Mouse (Mus musculus) testis, postnatal 14 days (tissue): ENCODE measurements around the gene Hexb.
A peak's percentile ranks its signal among the peaks of the same experiment; 100 is the strongest.

ENCODE experiments used
- DNase-seq: peaks from one replicate; pipeline ENCODE4 v3.0.0; 2021; ENCODE audit warnings: low spot score

Hexb gene

GRCm38 (mm10) chr13:97197932-97198562 is at the start of gene Hexb:
Gene Hexb, minus strand, starts transcription at chr13:97198357.
- DNase-seq: peak; percentile 81

DNA sequence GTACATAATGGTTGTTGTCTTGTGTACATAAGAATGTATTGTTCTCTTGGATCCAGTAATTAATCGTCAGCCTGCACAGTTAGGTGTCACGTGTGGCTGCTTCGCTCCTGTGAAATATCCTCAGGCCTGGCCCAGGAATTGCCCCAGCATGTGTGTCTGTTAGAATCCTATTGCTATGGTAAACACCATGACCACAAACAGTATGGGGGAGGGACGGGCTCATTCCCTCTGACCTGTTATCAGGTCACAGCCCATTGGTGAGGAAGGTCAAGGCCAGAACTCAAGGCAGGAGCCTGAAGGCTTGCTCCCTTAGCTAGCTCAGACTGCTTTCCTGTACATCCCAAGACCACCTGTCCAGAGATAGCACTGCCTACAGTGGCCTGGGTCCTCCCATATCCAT is 49.6 kb upstream of the Hexb start:
- DNase-seq: no peak

GRCm38 (mm10) chr13:97246217-97246616 is 48.1 kb upstream of the Hexb start:
- DNase-seq: no peak

DNA sequence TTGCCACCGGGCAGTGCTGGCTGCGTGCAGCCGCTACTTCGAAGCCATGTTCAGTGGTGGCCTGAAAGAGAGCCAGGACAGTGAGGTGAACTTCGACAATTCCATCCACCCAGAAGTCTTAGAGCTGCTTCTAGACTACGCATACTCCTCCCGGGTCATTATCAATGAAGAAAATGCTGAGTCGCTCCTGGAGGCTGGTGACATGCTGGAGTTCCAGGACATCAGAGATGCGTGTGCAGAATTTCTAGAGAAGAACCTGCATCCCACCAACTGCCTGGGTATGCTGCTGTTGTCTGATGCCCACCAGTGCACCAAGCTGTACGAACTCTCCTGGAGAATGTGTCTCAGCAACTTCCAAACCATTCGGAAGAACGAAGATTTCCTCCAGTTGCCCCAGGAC is 47.0 kb upstream of the Hexb start:
- DNase-seq: no peak

- peak; percentile 54 for DNase-seq
Measured at GRCm38 (mm10) chr13:97244712-97245105, 46.6 kb upstream of the Hexb start.

- DNase-seq: no peak
Measured at GRCm38 (mm10) chr13:97243962-97244711, 46.0 kb upstream of the Hexb start.

GRCm38 (mm10) chr13:97242716-97243115 is 44.6 kb upstream of the Hexb start:
- no peak for DNase-seq

- DNase-seq: no peak
Measured at GRCm38 (mm10) chr13:97241787-97242280, 43.7 kb upstream of the Hexb start.

- peak; percentile 82 for DNase-seq
Measured at GRCm38 (mm10) chr13:97240965-97241786, 43.0 kb upstream of the Hexb start, which contains the start of gene Enc1. Gene Enc1, plus strand, starts transcription at chr13:97241105.

- DNase-seq: peak; percentile 82
Measured at GRCm38 (mm10) chr13:97240279-97240964, 42.3 kb upstream of the Hexb start.

DNA sequence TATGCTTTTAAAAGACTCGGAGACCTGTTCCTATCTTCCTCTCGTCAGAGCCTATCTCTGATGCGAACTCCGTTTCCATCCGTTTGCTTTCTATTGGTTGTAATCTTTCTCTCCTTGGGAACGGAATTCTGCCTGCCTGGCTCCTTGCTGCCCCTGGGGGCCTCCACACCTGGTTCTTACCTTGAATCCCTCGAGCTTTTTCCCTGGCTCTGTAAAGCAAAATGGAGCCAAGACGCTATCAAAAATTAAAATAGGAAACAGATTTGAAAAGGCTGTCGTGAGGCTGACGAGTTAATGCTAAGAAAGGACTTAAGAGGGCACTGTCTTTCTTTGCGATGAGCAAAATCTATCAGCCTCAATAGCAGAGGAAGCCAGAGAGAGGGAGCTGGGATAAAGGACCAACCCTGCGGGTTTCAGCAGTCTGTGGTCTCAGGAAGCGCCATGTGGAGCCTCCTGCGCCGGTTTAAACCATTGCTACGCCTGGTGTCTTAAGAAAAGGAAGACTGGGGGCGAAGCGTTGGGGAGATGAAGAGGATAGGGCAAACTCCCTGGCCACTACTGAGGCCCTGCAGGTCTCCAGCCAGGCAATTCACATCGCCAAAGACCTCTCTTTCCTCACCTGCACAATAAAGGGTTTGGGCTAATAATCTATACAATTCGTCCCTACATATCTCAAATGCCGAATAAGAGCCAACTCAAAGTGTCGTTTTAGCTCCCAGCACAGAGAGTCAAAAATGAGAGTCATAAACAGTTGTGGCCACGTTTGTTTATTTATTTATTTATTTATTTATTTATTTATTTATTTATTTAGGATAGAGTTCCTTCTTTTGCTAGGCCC is 41.4 kb upstream of the Hexb start:
- DNase-seq: no peak

DNA sequence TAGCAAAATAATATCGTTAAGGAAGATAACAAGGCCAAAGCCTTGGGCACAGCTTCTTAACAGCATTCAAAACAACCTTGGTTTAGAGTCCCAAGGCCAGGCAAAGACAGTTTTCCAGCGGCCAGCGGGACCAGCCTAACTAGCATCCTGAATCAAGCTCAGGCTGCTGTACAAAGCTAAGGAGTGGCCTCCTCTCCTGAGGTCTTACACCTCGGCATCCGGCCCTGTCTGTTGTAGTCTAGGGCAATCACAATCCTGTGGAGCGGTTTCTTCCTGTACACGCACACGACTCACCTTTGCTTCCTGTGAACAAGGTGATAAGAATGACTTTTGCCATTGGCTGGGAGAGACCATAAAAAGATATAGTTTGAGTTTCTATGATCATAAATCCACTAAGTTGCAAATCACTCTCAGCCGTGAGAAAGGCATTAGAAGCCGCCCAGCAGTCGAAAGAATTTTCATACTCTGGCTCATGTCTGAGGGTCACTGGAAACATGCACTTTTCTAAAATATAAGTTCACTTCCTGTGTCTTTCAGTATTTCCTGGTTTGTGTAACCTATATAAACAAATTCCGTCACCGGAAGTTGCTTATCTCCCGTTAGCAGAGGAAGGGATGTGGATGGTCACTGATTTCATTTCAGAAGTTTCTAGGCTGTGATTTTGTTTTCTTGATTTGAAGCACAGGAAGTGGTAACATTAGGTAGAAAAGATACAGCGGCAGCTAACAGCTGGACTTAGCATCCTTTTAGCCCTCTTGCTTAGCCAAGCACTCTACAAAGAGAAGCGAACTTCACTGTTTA is 40.2 kb upstream of the Hexb start:
- no peak for DNase-seq

GRCm38 (mm10) chr13:97237700-97238099 is 39.5 kb upstream of the Hexb start:
- no peak for DNase-seq

DNA sequence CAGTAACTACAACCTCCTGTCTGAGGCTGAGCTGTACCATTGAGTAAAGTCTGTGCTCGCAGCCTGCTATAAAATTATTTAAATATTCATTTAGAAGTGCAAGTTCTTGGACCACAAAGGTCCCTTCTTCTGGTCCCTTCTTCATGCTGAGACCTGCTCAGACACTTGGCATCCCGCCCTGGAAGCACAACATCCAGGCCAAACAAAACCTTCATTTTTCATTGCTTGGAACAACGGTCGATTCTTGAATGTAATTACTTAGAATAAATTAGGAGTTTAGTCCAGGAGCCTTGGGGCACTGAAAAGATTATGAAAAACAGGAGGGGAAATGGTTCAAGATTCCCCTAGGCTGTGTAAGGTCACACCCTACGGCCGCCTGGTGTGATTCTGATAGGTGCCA is 37.8 kb upstream of the Hexb start:
- DNase-seq: no peak

DNA sequence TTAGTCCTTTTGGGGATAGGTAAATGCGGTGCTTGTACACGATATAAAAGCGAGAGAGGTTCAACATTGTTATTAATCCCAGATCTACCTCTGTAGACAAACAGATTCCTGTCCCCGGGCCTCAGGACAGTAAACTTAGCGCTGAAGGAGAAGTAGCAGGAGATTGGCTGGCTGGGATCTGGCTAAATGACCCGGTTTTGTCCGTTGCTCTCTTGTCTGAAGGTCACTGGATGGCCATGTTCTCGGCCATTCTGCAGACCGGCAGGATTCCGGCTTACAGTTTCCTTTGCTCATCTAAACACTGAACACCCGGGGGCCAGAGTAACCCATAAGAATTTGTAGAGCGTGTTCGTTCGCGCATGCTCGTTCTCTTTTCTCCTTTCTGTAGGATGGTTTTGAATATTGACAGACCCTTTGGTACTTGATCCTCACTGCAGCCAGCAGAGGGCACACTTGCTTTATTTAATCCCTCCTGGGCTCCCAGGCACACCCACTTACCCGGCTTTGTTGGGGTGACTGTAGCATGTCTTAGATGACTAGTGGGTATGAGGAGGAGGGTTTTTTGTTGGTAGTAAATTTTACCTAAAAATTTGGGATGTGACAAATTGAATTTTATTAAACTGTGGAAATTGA is 36.7 kb upstream of the Hexb start:
- DNase-seq: peak; percentile 55

DNA sequence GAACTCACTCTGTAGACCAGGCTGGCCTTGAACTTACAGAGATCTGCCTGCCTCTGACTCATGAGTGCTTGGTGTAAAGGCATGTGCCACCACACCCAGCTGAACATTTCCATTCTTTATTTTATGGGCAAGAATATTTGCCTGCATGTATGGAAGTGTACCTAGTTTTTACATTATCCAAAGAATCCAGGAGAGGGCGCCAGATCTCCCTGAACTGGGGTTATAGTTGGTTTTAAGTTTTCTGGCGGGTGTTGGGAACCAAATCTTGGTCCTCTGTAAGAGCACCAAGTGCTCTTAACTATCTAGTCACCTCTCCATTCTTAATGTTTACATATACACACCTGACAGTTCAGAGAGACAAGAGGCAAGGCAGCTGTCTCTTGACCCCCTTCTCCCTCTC is 34.9 kb upstream of the Hexb start:
- DNase-seq: no peak

DNA sequence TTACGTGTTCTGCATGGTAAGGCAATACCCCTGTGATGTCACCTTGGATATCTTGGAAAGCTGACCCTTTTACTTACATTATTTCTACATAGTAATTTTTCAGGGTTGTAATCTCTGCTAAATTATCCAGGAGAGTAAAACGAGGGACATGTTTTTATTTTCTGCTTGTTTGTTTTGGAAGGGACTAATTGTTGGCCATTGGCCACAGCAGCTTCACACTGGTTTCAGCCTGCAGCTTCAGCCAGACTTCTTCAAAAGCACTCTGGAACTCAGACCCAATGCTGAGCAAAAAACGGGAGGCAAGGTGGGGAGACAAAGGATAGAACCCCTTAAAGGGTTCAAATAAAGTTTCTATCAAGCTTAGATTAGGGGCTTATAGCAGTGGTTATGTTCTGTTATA is 31.9 kb upstream of the Hexb start:
- DNase-seq: no peak

DNA sequence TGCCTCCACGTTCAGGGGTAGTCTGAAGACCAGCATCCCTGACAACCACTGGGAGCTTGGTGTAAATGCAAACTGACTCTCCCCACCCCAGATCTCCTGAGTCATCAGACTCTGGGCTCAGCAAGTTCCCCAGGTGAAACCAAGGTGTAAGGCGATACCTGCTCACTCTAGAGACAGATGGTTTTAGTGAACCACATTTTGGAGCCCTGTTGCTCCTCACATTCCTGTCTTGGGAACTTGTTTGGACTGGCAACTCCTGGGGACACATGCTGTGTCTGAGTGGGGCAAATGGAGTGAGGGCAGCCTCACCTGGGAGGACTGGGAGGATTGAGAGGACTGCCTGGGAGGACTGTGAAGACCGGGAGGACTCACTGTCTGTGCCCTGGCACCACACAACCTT is 29.6 kb upstream of the Hexb start:
- no peak for DNase-seq

DNA sequence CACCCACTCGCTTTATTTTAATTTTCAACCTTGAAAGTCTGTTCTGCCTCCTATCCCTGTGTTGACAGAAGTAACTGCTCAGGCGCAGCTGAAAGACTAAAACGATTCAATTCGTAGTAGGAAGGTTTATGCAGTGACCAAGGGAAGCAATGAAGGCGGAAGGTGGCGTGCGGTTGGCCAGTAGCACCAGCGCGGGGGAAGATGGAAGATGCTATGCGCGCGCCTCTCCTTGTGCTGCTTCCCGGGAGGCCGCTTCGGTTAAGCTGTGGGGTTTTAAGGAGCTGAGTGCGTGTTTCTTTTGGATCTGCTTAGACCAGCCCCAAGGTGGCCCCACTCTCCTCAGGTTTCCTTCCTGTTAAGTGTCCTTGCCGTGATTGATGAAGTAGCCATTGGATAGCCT is 27.0 kb upstream of the Hexb start:
- DNase-seq: no peak
